Mouse (Mus musculus) frontal cortex, adult (tissue): ENCODE measurements at regions not wholly inside any gene's neighbourhood (a gene's known extent, or its start where the extent isn't known, plus 50 kb on each side); places are given as distances from the start of the nearest gene placed in this dataset.

Experiments
- ATAC-seq: cut with Nextera tagmentation; 2 replicates; pipeline ENCODE4 v1.9.2; 2017; ENCODE audit warnings: mild to moderate bottlenecking, moderate library complexity, mixed read lengths; ENCODE audit not compliant: low TSS enrichment

DNA sequence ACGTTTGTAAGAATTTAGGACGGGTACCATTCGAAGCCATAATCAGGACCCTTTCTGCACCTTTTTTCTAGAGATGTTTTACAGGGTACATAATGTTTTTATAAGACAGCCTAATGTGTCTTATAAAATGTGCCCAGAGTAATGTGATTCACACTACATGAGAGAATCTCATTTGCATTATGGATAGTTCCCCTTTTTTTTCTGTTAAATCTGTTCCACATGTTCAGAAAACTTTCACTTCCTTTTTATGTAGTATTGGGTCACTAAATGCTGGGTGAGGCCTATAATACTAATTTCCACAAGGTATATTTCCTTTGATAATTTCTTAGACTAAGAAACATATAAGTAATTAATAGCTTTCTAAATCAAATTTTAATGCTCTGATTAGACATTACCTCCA lies 822.7 kb downstream of the Dnah5 start:
- ATAC-seq: no peak

DNA sequence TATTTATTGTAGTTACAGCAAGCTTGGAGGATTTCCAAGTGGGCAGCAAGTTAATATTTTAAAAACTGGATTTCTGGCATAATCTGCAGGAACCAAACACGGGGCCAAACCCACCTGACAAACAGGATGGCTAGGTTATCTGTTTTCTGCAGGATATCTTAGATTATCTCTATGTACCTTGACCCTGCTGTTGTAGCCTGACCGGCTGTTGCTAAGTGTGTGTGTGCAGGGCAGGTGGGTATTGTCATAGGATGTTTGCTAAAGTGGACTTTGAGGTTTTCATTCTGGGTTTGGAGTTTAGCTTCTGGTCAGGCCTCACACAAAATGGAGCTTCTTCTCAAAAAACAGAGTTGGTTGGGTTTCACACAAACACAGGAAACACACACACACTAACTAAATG lies 835.4 kb downstream of the Dnah5 start:
- no peak for ATAC-seq

DNA sequence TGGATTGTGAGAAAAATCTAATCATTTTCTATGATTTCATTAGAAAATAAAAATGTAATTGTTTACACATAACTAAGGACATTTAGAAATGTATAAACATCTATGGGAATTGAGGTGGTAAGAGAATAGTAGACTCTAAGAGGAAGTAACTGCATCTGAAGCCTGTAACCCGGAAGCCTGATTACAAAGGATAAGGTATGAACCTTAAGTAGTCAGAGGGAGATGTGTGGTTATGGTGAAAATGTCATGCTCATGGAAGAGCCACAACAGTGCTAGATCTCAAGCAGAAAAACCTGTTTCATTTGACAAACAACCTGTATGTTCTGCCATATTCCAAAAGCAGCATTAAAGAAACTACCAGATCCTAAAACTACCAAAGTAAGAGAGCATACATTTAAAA lies 847.6 kb downstream of the Dnah5 start:
- no peak for ATAC-seq

DNA sequence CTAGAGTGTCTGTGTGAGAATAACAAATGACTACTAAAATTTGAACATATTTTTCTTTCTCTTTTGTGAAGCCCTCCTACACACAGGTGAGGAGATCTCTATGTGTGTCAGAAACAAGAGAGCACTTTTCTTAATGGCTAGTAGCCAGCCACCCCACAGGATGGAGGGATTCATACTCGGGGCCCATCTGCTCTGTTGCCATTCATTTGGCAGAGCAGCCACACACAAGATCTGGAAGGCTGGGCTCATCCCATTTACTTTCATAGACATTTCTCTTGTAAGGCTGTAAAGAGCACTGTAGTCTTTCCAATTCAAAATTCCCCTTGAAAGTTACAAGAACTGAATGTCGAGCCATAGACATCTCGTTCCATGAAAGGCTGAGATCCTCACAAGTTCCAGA lies 848.2 kb downstream of the Dnah5 start:
- ATAC-seq: no peak

DNA sequence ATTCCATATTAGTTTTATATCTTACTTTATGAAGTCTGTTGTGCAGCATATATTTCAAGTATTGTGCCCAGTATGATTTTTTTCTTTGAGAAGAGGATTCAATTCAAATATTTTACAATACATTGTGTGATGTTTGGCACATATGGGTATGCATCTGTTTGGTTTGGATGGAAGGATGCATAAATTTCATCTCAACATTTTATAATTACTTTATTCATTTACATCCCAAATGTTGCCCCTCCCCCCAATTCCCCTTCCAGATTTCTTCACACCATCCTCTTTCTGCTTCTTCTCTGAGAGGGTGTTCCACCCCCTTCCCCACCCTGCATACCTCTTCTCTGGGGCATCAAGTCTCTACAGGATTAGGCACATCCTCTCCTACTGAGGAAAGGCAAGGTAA lies 857.5 kb downstream of the Dnah5 start:
- no peak for ATAC-seq

DNA sequence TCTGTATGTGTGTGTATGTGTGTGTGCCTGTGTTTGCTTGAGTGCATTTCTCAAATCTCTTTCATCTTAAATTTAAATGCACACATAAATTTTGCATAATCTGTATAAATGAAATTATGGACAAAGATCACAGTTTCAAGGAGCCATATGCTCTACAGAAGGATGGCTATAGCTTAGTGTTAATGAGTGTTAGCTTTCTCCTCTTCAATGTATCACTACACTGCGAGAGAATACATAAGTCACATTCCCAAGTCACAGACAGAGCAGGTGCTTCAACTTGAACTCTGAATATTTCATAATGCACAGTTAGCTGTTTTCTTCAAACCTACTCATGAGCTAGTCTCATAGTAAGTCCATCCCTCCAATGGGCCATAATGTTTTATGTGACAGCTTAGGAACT lies 865.5 kb downstream of the Dnah5 start:
- no peak for ATAC-seq

DNA sequence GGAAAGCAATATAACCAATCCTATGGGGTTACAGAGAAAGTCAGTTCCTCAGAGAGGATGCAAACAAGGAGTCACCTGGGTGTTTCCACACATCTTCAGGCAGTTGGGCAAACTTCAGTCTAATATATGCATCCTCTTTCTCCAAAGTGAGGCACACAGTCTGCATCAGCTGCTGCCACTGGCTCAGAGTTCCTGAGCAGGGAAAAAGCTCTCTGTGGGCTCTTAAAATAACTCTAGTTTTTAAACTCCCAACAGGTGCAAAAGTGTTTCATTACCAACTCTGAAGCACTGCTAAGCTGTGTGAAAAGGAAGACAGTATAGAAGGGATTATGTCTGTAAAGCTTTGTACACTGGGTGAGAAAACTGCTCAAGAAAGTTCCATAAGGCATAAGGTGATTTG lies 874.2 kb downstream of the Dnah5 start:
- peak; percentile 91 for ATAC-seq

DNA sequence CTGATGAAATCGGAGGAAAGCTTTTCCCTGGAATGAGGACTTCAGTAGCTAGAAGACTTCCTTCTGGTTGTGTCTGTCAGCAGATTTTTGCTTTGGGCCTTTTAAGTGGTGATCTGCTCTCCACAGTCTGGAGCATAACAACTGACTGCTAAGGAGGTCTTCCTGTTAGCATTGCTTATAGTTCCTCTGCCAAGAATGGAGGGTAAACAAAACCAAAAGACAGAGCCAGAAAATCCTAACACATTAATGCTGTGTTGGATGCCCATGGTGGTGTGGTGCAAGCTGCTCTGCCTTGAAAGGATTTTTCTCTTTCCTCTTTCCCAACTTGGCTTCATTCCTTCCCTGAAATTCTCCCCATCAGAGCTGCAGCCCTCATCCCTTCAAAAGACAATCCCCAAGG lies 901.0 kb downstream of the Dnah5 start:
- no peak for ATAC-seq

DNA sequence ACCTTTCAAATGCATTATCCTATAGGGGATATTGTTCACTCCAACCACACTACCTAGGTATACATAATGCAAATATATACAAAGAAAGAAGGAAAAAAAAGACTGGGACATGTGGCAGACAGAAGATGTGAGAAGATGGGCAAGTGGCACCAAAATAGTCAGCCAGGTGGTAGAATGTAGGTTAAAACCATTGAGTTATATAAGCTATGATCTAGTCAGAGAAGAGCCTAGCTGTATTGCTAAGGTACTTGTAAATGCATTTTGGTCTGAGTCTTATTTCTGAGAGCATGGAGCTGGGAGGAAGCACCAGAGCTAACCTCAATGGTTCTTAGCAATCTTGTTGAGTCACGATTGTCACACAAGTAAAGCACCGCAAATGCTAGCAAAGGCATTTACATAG lies 943.1 kb downstream of the Dnah5 start:
- peak; percentile 96 for ATAC-seq
